Mouse (Mus musculus) liver, embryonic 14.5 days (tissue): ENCODE results near the gene Rundc3a.

ENCODE experiments used
- CTCF ChIP-seq: IDR thresholded peaks from 2 replicates; pipeline ENCODE4 v1.5.1; 2016; ENCODE audit warnings: antibody characterized with exemption, low read depth, control low read depth
- EP300 ChIP-seq: IDR thresholded peaks from 2 replicates; pipeline ENCODE4 v1.6.1; 2016; ENCODE audit warnings: antibody characterized with exemption, low read depth

- TF ChIP-seq CTCF (no peak), EP300 (no peak)
Observed at GRCm38 (mm10) chr11:102439093-102440082, 46.2 kb downstream of the Rundc3a start.
